Mouse (Mus musculus): ENCODE results near the gene Fam227b.

- TF ChIP-seq CTCF (conservative IDR thresholded peaks at IDR 0.05; ENCODE audit: low read length) = no peak
- no peak for TF ChIP-seq NANOG (IDR thresholded peaks at IDR 0.05; ENCODE audit: borderline replicate concordance, low read length)
These were observed 208.5 kb downstream of the Fam227b start for GRCm38 (mm10) chr2:125943301-125943700.
